Mouse (Mus musculus): ENCODE measurements around the gene Cfap100.

Cfap100 gene

GRCm38 (mm10) chr6:90457421-90457820 is 28.8 kb upstream of the Cfap100 start:
- in situ Hi-C loops (cut with MboI, MseI): no loop called here

GRCm38 (mm10) chr6:90453751-90454150 is 25.2 kb upstream of the Cfap100 start:
- in situ Hi-C loops (cut with MboI, MseI): loop anchor here (5.0 kb wide), 1 partner anchor 64 kb away; no protein-coding TSS in a partner anchor

GRCm38 (mm10) chr6:90452603-90453002 is 24.0 kb upstream of the Cfap100 start:
- in situ Hi-C loops (cut with MboI, MseI): loop anchor here (5.0 kb wide), 1 partner anchor 65 kb away; no protein-coding TSS in a partner anchor

- in situ Hi-C loops (cut with MboI, MseI): loop anchor here (5.0 kb wide), 1 partner anchor 66 kb away; no protein-coding TSS in a partner anchor
Measured at GRCm38 (mm10) chr6:90451512-90451911, 22.9 kb upstream of the Cfap100 start.

- in situ Hi-C loops (cut with MboI, MseI): loop anchor here (5.0 kb wide), 1 partner anchor 67 kb away; no protein-coding TSS in a partner anchor
Measured at GRCm38 (mm10) chr6:90450697-90451096, 22.1 kb upstream of the Cfap100 start.

GRCm38 (mm10) chr6:90450179-90450578 is 21.6 kb upstream of the Cfap100 start:
- in situ Hi-C loops (cut with MboI, MseI): loop anchor here (5.0 kb wide), 1 partner anchor 67 kb away; no protein-coding TSS in a partner anchor

- in situ Hi-C loops (cut with MboI, MseI): no loop called here
Measured at GRCm38 (mm10) chr6:90446883-90447282, 18.3 kb upstream of the Cfap100 start.

- in situ Hi-C loops (cut with MboI, MseI): no loop called here
Measured at GRCm38 (mm10) chr6:90437041-90437440, 8.4 kb upstream of the Cfap100 start.

GRCm38 (mm10) chr6:90436192-90436907 is 7.8 kb upstream of the Cfap100 start:
- in situ Hi-C loops (cut with MboI, MseI): no loop called here

- in situ Hi-C loops (cut with MboI, MseI): no loop called here
Measured at GRCm38 (mm10) chr6:90435195-90435618, 6.6 kb upstream of the Cfap100 start.

GRCm38 (mm10) chr6:90434687-90435086 is 6.1 kb upstream of the Cfap100 start:
- in situ Hi-C loops (cut with MboI, MseI): no loop called here

- in situ Hi-C loops (cut with MboI, MseI): no loop called here
Measured at GRCm38 (mm10) chr6:90431487-90431886, 2.9 kb upstream of the Cfap100 start.

GRCm38 (mm10) chr6:90429911-90430310 is 1.3 kb upstream of the Cfap100 start:
- in situ Hi-C loops (cut with MboI, MseI): no loop called here

- in situ Hi-C loops (cut with MboI, MseI): no loop called here
Measured at GRCm38 (mm10) chr6:90426003-90426402, 2.6 kb downstream of the Cfap100 start.

GRCm38 (mm10) chr6:90425361-90425760 is 3.2 kb downstream of the Cfap100 start:
- in situ Hi-C loops (cut with MboI, MseI): no loop called here

- in situ Hi-C loops (cut with MboI, MseI): no loop called here
Measured at GRCm38 (mm10) chr6:90422565-90422964, 6.0 kb downstream of the Cfap100 start.

- in situ Hi-C loops (cut with MboI, MseI): no loop called here
Measured at GRCm38 (mm10) chr6:90411926-90412325, 16.7 kb downstream of the Cfap100 start.

GRCm38 (mm10) chr6:90410972-90411371 is 17.6 kb downstream of the Cfap100 start:
- in situ Hi-C loops (cut with MboI, MseI): no loop called here

GRCm38 (mm10) chr6:90408632-90409031 is 20.0 kb downstream of the Cfap100 start:
- in situ Hi-C loops (cut with MboI, MseI): no loop called here

- in situ Hi-C loops (cut with MboI, MseI): no loop called here
Measured at GRCm38 (mm10) chr6:90397291-90397690, 31.3 kb downstream of the Cfap100 start.

GRCm38 (mm10) chr6:90395751-90396150 is 32.8 kb downstream of the Cfap100 start:
- in situ Hi-C loops (cut with MboI, MseI): no loop called here

GRCm38 (mm10) chr6:90393948-90394347 is 34.6 kb downstream of the Cfap100 start:
- in situ Hi-C loops (cut with MboI, MseI): no loop called here

- in situ Hi-C loops (cut with MboI, MseI): no loop called here
Measured at GRCm38 (mm10) chr6:90390629-90391028, 38.0 kb downstream of the Cfap100 start.
